Mouse (Mus musculus) mature B cell (primary cell): ENCODE data around the gene Fbxw5.

ENCODE experiments used
- in situ Hi-C: fragments of 300-500 bp; cut with MboI; formaldehyde crosslinking; loops from 2 replicates; pipeline ENCODE4 v1.14.3; 2019

Fbxw5 gene

GRCm38 (mm10) chr2:25509912-25510311 lies 9.4 kb downstream of the Fbxw5 start:
- in situ Hi-C loops, result no loop called here

GRCm38 (mm10) chr2:25526510-25527302 lies 26.2 kb downstream of the Fbxw5 start:
- in situ Hi-C loops, result no loop called here

GRCm38 (mm10) chr2:25533707-25534106 lies 33.2 kb downstream of the Fbxw5 start:
- in situ Hi-C loops, result no loop called here

GRCm38 (mm10) chr2:25534178-25534865 lies 33.8 kb downstream of the Fbxw5 start:
- in situ Hi-C loops, result no loop called here

GRCm38 (mm10) chr2:25534866-25535182 lies 34.3 kb downstream of the Fbxw5 start:
- in situ Hi-C loops, result no loop called here

- in situ Hi-C loops, result no loop called here
Observed at GRCm38 (mm10) chr2:25536531-25536930, 36.0 kb downstream of the Fbxw5 start.

GRCm38 (mm10) chr2:25540541-25540948 lies 40.0 kb downstream of the Fbxw5 start:
- in situ Hi-C loops, result no loop called here

GRCm38 (mm10) chr2:25541644-25542367 lies 41.3 kb downstream of the Fbxw5 start:
- in situ Hi-C loops, result no loop called here

- in situ Hi-C loops, result no loop called here
Observed at GRCm38 (mm10) chr2:25545996-25546810, 45.7 kb downstream of the Fbxw5 start.

GRCm38 (mm10) chr2:25546811-25547491 lies 46.4 kb downstream of the Fbxw5 start, which contains the start of gene Traf2:
TSS of gene Traf2 (minus strand) at chr2:25546940.
- in situ Hi-C loops, result no loop called here

- in situ Hi-C loops, result no loop called here
Observed at GRCm38 (mm10) chr2:25549021-25549991, 48.8 kb downstream of the Fbxw5 start.

GRCm38 (mm10) chr2:25551186-25551585 lies 50.6 kb downstream of the Fbxw5 start:
- in situ Hi-C loops, result loop anchor here (25.0 kb wide), 1 partner anchor 1361 kb away; the partner anchor contains the start of genes Med22, Rpl7a, Surf1 and Surf2

- in situ Hi-C loops, result loop anchor here (25.0 kb wide), 1 partner anchor 1359 kb away; the partner anchor contains the start of genes Med22, Rpl7a, Surf1 and Surf2
Observed at GRCm38 (mm10) chr2:25553171-25553786, 52.7 kb downstream of the Fbxw5 start.
